Mouse (Mus musculus) kidney, embryonic 14.5 days (tissue): ENCODE measurements at regions not wholly inside any gene's neighbourhood (a gene's known extent, or its start where the extent isn't known, plus 50 kb on each side); places are given as distances from the start of the nearest gene placed in this dataset.
A peak's percentile ranks its signal among the peaks of the same experiment; 100 is the strongest.
"Not testable (repeated sequence)": the region's sequence is repeated elsewhere in the genome, so short reads cannot be mapped to it uniquely, and the experiment has no call there.

ENCODE experiments used
- ATAC-seq: fragments of 200-750 bp; cut with Nextera tagmentation; 2 replicates; pipeline ENCODE4 v1.8.0; 2017; ENCODE audit warnings: moderate number of reproducible peaks, mild to moderate bottlenecking, moderate TSS enrichment, moderate library complexity; ENCODE audit not compliant: low FRiP score, low TSS enrichment
- H3K27ac ChIP-seq: fragments of 300-500 bp; sonication (generic); 2 replicates; pipeline ENCODE4 v1.5.1; 2014; ENCODE audit warnings: low read depth, mild to moderate bottlenecking, low read length, moderate library complexity, mixed read lengths
- H3K27me3 ChIP-seq: fragments of 300-500 bp; sonication (generic); 2 replicates; pipeline ENCODE4 v1.6.1; 2014; ENCODE audit warnings: mild to moderate bottlenecking, low read length; ENCODE audit not compliant: control insufficient read depth, insufficient read depth
- H3K36me3 ChIP-seq: fragments of 300-500 bp; sonication (generic); 2 replicates; pipeline ENCODE4 v1.6.1; 2014; ENCODE audit warnings: low read length, mixed read lengths; ENCODE audit not compliant: control insufficient read depth, insufficient read depth
- H3K4me1 ChIP-seq: fragments of 300-500 bp; sonication (generic); 2 replicates; pipeline ENCODE4 v1.6.1; 2014; ENCODE audit warnings: low read length, mixed read lengths; ENCODE audit not compliant: control insufficient read depth, insufficient read depth
- H3K4me2 ChIP-seq: fragments of 300-500 bp; sonication (generic); replicated peaks from 2 replicates; pipeline ENCODE4 v1.6.1; 2014; ENCODE audit warnings: low read depth, mild to moderate bottlenecking, low read length
- H3K4me3 ChIP-seq: fragments of 300-500 bp; sonication (generic); 2 replicates; pipeline ENCODE4 v1.5.1; 2014; ENCODE audit warnings: mild to moderate bottlenecking, low read length
- H3K9ac ChIP-seq: fragments of 300-500 bp; sonication (generic); 2 replicates; pipeline ENCODE4 v1.6.1; 2014; ENCODE audit warnings: low read depth, mild to moderate bottlenecking, low read length, moderate library complexity
- H3K9me3 ChIP-seq: fragments of 300-500 bp; sonication (generic); 2 replicates; pipeline ENCODE4 v1.6.1; 2016; ENCODE audit warnings: low read length; ENCODE audit not compliant: control insufficient read depth
- WGBS: fragments of 180-500 bp; shearing (Covaris S2); extraction: QIAGEN DNeasy Blood & Tissue Kit; methylation state at CpG from one replicate; pipeline ENCODE4 v1.1.7; 2014; 5-methylcytosine and 5-hydroxymethylcytosine counted together

DNA sequence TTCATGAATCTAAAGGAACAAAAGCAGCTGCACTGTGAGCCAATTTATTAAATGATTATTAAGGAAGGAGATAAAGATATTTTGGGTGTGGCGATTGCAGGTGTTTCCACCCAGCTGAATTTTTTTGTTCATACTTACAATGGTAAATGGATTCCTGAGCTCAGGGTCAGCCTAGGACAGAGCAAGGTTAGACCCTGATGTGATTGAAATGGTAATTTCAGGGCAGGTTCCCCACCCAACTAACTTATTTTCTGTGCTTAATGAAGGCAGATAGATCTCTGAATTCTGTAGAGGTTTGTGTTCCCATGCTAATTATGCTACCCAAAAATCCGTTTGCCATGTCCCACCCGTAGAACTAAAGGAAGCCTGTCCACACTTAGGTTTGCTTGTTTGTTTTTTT, 258.8 kb upstream of the St6gal2 start:
- 92% methylated on average over 3 of the region's 3 CpGs for WGBS
- no peak for ATAC-seq

DNA sequence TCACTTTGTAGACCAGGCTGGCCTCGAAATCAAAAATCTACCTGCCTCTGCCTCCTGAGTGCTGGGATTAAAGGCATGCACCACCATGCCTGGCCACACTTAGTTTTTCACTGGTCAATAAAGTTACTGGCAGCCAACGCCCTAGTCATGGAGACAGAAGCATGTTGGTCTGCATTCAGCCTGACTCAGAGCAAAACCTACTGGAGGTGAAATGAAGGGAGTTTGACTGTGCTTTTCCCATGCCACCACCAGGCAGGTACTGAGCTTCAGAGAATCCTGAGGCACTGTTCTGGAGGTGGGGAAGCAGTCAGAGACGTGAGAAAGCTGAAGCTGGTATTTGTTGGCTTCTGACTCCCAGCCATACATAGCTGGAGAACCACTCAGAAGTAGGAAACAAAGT, 258.4 kb upstream of the St6gal2 start:
- Histone ChIP-seq H3K27me3 (no peaks in the 10 kb centered on the region), H3K27ac (no peak overlapping the region), H3K9ac (no peak overlapping the region), H3K4me3 (no peak overlapping the region), H3K4me1 (no peaks in the 10 kb centered on the region), H3K4me2 (no peak overlapping the region), H3K36me3 (no peaks in the 10 kb centered on the region), H3K9me3 (no peaks in the 10 kb centered on the region)
- ATAC-seq: no peak
- WGBS: 82% methylated on average over 3 of the region's 3 CpGs

More for the DNA sequence above, 258.8 kb upstream of the St6gal2 start:
- Histone ChIP-seq H3K27ac (no peak overlapping the region), H3K4me1 (no peaks in the 10 kb centered on the region), H3K4me3 (no peak overlapping the region), H3K27me3 (no peaks in the 10 kb centered on the region), H3K9me3 (no peaks in the 10 kb centered on the region), H3K36me3 (no peaks in the 10 kb centered on the region), H3K9ac (no peak overlapping the region), H3K4me2 (no peak overlapping the region)

GRCm38 (mm10) chr17:55206585-55206984, 238.6 kb upstream of the St6gal2 start:
- Histone ChIP-seq H3K9ac (no peak overlapping the region), H3K4me1 (no peaks in the 10 kb centered on the region), H3K9me3 (no peaks in the 10 kb centered on the region), H3K27ac (no peak overlapping the region), H3K36me3 (no peaks in the 10 kb centered on the region), H3K4me2 (no peak overlapping the region), H3K27me3 (no peaks in the 10 kb centered on the region), H3K4me3 (no peak overlapping the region)
- ATAC-seq: peak; percentile 60; the same call in 1 of the 2 replicates
- WGBS: 37% methylated on average over 1 of the region's 1 CpGs

GRCm38 (mm10) chr17:55218176-55219099, 226.7 kb upstream of the St6gal2 start:
- not testable (repeated sequence) for ATAC-seq, H3K9me3 ChIP-seq, H3K4me1 ChIP-seq, H3K4me2 ChIP-seq, H3K4me3 ChIP-seq, H3K27ac ChIP-seq, H3K27me3 ChIP-seq, H3K36me3 ChIP-seq, H3K9ac ChIP-seq
- WGBS: 85% methylated on average over 8 of the region's 8 CpGs

DNA sequence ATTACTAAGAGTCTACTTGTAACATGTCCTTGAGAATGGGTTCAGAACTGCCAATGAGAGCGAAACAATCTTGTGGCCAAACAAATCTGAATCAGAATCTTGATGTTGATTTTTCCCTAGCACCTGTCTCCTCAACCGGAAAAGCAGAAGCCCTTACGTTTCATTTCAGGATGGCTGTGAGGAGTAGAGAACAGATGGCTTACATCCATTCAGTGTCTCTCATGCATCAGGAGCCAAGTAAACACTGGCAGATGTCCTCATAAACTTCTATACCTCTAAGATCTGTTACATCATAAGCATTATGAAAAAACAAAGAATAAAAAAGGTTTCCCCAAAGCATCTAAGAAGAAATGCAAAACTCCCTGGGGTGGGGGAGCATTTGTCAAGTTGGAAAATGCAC, 221.1 kb upstream of the St6gal2 start:
- WGBS: 75% methylated on average over 3 of the region's 3 CpGs
- H3K9me3 ChIP-seq: no peaks in the 10 kb centered on the region
- H3K4me2 ChIP-seq: no peak overlapping the region
- H3K27me3 ChIP-seq: no peaks in the 10 kb centered on the region
- no peak overlapping the region for H3K27ac ChIP-seq
- no peaks in the 10 kb centered on the region for H3K36me3 ChIP-seq
- ATAC-seq: no peak
- no peaks in the 10 kb centered on the region for H3K4me1 ChIP-seq
- H3K4me3 ChIP-seq: no peak overlapping the region
- no peak overlapping the region for H3K9ac ChIP-seq

GRCm38 (mm10) chr17:55234262-55234661, 210.9 kb upstream of the St6gal2 start:
- WGBS: 77% methylated on average over 4 of the region's 4 CpGs

GRCm38 (mm10) chr17:55262638-55263037, 182.5 kb upstream of the St6gal2 start:
- no peaks in the 10 kb centered on the region for H3K36me3 ChIP-seq
- no peak overlapping the region for H3K27ac ChIP-seq
- no peak for ATAC-seq
- H3K9ac ChIP-seq: no peak overlapping the region
- no peak overlapping the region for H3K4me2 ChIP-seq
- H3K27me3 ChIP-seq: no peaks in the 10 kb centered on the region
- 94% methylated on average over 2 of the region's 2 CpGs for WGBS
- no peak overlapping the region for H3K4me3 ChIP-seq
- no peaks in the 10 kb centered on the region for H3K9me3 ChIP-seq
- no peaks in the 10 kb centered on the region for H3K4me1 ChIP-seq

More at GRCm38 (mm10) chr17:55234262-55234661, 210.9 kb upstream of the St6gal2 start:
- Histone ChIP-seq H3K27me3 (no peaks in the 10 kb centered on the region), H3K27ac (no peak overlapping the region), H3K9me3 (no peaks in the 10 kb centered on the region), H3K36me3 (no peaks in the 10 kb centered on the region), H3K9ac (no peak overlapping the region), H3K4me1 (no peaks in the 10 kb centered on the region), H3K4me3 (no peak overlapping the region), H3K4me2 (no peak overlapping the region)
- ATAC-seq: no peak

- H3K4me1 ChIP-seq: no peaks in the 10 kb centered on the region
- 77% methylated on average over 1 of the region's 1 CpGs for WGBS
- no peaks in the 10 kb centered on the region for H3K36me3 ChIP-seq
- ATAC-seq: no peak
- H3K9me3 ChIP-seq: no peaks in the 10 kb centered on the region
- H3K4me3 ChIP-seq: no peak overlapping the region
- no peak overlapping the region for H3K9ac ChIP-seq
- no peaks in the 10 kb centered on the region for H3K27me3 ChIP-seq
- no peak overlapping the region for H3K4me2 ChIP-seq
- no peak overlapping the region for H3K27ac ChIP-seq
Observed at GRCm38 (mm10) chr17:55276541-55276940, 168.6 kb upstream of the St6gal2 start.

GRCm38 (mm10) chr17:55281276-55281675, 163.9 kb upstream of the St6gal2 start:
- H3K9me3 ChIP-seq: no peaks in the 10 kb centered on the region
- H3K9ac ChIP-seq: no peak overlapping the region
- no peaks in the 10 kb centered on the region for H3K4me1 ChIP-seq
- H3K36me3 ChIP-seq: no peaks in the 10 kb centered on the region
- ATAC-seq: no peak
- H3K27ac ChIP-seq: no peak overlapping the region
- no peaks in the 10 kb centered on the region for H3K27me3 ChIP-seq
- no peak overlapping the region for H3K4me2 ChIP-seq
- H3K4me3 ChIP-seq: no peak overlapping the region
